Mouse (Mus musculus): ENCODE results near the gene Fstl1. TPM values are rescaled to one million over a fixed set of nuclear protein-coding genes. Genes with fewer than 3 reads are reported as not detected.

The Fstl1 gene
- polyA plus RNA-seq, 1 experiment from 2014 or later: 143 TPM

DNA sequence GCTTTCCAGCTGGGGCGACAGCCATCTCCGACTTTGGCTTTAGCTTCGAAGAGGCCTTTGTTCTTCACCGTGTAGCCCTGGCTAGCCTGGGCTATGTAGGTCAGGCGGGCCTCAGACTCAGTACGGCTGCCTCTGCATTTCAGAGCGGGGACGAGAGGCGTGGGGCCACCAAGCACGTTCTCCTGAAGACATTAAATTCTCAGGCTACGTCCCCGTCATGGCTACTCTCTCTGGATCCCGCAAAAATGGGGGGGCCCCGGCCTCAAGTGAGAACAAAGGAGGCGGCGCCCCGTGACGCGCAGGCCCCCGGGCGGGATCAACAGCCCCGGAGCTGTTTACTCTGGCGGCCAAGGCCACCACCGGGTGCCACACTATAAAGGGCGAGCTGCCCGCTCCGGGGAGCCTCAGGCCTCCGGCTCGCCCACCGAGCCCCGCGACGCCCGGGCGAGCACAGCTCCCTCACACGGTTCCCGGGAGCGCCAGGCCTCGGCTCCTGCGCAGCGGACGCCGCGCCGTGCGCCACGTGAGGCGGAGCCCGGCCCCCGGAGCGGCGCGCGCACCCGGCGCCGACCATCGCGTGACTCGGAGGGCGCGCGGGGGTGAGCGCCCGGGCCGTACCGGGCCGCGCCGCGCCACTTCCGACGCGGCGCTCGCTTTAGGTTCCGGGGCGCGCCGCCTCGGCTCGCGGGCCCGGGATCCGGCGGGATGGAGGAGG is 91.3 kb downstream of the Fstl1 start, which contains the start of gene Lrrc58:
Lrrc58 (plus strand) TSS at position 599 of the 715 bp plus-strand sequence.
- H3K4me1 ChIP-seq: peaks cover 29% of the 10 kb centered on the region
- H3K36me3 ChIP-seq (replicated peaks): peaks cover 28% of the 10 kb centered on the region
- H3K9me3 ChIP-seq: no peaks in the 10 kb centered on the region
- WGBS: under 1% methylated on average over 78 of the region's 86 CpGs
- H3K27me3 ChIP-seq (ENCODE audit: poor library complexity, severe bottlenecking): no peaks in the 10 kb centered on the region
- DNase-seq (ENCODE audit: extremely low spot score, low spot score): peak; percentile 79
- peak within 1 kb of the TSS; percentile 99 for H3K4me3 ChIP-seq
- peak within 1 kb of the TSS; percentile 99 for H3K27ac ChIP-seq

DNA sequence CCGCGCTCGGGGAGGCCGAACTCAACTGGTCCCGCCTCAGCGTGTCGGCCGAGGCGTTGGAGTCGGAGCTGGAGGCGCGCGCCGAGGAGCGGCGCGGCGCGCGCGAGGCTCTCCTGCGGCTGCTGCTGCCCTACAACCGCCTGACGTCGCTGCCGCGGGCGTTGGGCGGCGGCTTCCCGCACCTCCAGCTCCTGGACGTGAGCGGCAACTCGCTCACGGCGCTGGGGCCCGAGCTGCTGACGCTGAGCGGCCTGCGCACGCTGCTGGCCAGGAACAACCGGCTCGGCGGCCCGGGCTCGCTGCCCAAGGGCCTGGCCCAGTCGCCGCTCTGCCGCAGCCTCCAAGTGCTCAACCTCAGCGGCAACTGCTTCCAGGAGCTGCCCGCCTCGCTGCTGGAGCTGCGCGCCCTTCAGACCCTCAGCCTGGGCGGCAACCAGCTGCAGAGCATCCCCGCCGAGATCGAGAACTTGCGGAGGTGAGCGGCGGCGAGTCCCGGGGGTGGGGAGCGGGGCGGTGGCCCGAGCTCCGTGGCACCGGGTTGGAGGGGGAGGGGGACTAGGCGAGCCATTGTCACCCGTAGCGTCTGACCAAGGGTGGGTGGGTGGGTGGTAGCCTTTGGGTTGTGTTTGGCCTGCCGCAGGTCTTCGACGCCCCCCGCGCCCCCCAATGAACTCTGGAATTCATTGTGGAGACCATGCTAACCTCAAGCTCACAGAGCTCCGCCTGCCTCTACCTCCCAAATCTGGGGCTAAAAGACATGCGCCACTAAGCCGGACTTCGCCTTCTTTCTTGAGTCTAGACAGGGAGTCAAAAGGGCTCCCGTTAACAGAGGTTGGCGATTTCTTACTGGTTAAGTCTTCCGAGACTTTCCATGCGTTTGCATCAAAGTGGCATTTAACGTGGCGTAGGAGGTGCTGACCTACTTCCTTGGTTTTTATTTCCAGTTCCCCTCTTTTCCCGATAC is 92.1 kb downstream of the Fstl1 start:
- WGBS: under 1% methylated on average over 81 of the region's 87 CpGs
- no peaks in the 10 kb centered on the region for H3K9me3 ChIP-seq
- H3K27ac ChIP-seq: peak overlapping the region; percentile 99
- peaks cover 37% of the 10 kb centered on the region for H3K36me3 ChIP-seq (replicated peaks)
- H3K4me1 ChIP-seq: peaks cover 29% of the 10 kb centered on the region
- peak overlapping the region; percentile 99 for H3K4me3 ChIP-seq
- DNase-seq (ENCODE audit: extremely low spot score, low spot score): peak; percentile 76
- no peaks in the 10 kb centered on the region for H3K27me3 ChIP-seq (ENCODE audit: poor library complexity, severe bottlenecking)

DNA sequence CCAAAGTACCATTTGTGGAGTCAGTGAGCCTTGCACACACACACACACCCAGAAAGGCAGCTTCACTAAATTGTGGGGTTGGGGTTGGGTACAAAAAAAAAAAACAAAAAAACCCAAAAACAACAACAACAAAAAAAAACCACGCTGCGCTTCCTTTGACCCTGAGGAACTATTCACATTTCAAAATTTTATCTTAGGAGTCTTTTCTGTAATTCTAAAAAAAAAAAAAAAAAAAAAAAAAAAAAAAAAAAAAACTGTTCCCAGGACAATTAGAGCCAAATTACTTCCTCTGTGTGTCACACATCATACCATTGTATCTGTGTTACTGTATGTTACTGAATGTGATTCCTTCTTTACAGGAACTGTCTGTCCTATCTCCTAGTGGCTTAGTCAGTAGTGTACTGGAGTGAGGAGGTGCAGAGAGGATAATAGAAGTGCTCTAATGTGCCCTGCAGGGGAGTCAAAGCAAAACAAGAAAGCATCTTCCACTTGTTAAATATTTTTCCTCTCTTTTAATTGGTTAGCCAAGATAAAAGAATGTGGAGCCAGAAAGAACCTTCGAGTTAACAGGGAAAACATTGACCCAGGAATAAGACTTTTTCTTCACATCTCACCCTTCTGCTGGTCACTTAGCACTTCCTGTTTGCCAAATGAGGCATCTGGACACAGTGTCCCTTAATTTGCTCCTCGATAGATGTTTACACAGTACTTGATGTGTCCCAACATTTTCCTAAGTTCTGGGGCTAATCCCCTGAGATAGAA is 93.0 kb downstream of the Fstl1 start:
- no peaks in the 10 kb centered on the region for H3K27me3 ChIP-seq (ENCODE audit: poor library complexity, severe bottlenecking)
- H3K9me3 ChIP-seq: no peaks in the 10 kb centered on the region
- WGBS: 53% methylated on average over 4 of the region's 4 CpGs
- peak overlapping the region; percentile 99 for H3K4me3 ChIP-seq
- no peak for DNase-seq (ENCODE audit: extremely low spot score, low spot score)
- peaks cover 30% of the 10 kb centered on the region for H3K4me1 ChIP-seq
- peak overlapping the region; percentile 99 for H3K27ac ChIP-seq
- H3K36me3 ChIP-seq (replicated peaks): peaks cover 38% of the 10 kb centered on the region

GRCm38 (mm10) chr16:37871112-37871715 is 94.5 kb downstream of the Fstl1 start:
- H3K36me3 ChIP-seq (replicated peaks): peaks cover 44% of the 10 kb centered on the region
- H3K9me3 ChIP-seq: no peaks in the 10 kb centered on the region
- no peak for DNase-seq (ENCODE audit: extremely low spot score, low spot score)
- H3K27ac ChIP-seq: no peak overlapping the region
- H3K4me3 ChIP-seq: no peak overlapping the region
- H3K27me3 ChIP-seq (ENCODE audit: poor library complexity, severe bottlenecking): no peaks in the 10 kb centered on the region
- WGBS: 94% methylated on average over 4 of the region's 4 CpGs
- peaks cover 34% of the 10 kb centered on the region for H3K4me1 ChIP-seq

DNA sequence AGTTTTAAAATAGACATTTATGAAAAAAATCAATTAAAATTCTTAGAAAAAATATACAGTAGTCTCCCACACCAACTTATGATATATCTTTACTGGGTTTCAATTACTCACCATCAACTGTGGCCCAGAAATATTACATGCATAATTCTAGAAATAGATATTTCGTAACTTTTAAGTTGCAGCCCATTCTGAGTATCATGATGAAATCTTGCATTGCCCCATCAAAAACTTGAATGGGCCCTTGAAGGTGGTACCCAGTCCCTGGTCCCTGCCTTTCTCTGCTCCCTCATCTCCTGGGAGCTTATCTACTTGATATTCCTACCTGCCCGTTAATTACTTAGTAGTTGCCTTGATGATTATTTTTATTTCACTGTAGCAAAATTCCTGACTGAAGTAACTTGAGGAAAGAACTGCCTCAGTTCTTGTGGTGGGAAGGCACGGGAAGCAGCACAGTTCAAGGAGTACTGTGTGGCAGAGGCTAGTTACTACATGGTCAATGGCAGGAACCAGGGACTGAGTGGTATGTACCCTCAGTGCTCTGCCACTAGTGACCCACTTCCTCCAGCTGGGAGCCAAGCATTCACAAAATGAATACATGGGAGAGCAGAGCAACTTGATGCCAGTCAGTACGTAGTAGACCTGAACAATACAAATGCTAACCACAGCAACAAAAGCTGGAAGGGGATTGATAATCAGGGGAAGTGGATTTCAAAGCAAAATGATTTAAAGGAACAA is 98.0 kb downstream of the Fstl1 start:
- WGBS: 89% methylated on average over 4 of the region's 4 CpGs
- Histone ChIP-seq H3K27me3 (ENCODE audit: poor library complexity, severe bottlenecking) (no peaks in the 10 kb centered on the region), H3K27ac (no peak overlapping the region), H3K4me3 (no peak overlapping the region), H3K4me1 (peaks cover 23% of the 10 kb centered on the region), H3K9me3 (no peaks in the 10 kb centered on the region), H3K36me3 (replicated peaks) (peaks cover 78% of the 10 kb centered on the region)
- no peak for DNase-seq (ENCODE audit: extremely low spot score, low spot score)

DNA sequence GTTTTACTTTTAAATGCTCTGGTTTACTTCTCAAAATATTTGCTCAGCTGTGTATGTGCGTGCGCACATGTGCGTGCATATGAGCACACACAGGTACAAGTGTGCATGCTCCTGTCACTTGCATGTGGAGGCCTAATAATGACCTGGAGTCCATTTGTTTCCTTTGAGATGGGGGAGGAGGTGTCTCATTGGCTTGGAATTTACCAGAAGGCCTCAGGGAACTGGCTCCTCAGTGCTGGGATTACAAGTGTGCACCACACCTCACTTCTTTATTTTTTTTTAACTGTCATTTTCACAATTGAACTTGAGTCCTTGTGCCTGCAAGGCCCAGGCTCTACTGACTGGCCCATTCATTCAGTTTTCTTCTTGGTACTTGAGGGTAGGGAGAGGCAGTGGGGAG is 100.7 kb downstream of the Fstl1 start:
- Histone ChIP-seq H3K27me3 (ENCODE audit: poor library complexity, severe bottlenecking) (no peaks in the 10 kb centered on the region), H3K36me3 (replicated peaks) (peaks cover 81% of the 10 kb centered on the region), H3K4me3 (no peak overlapping the region), H3K9me3 (no peaks in the 10 kb centered on the region), H3K4me1 (peaks cover 6% of the 10 kb centered on the region; the same call in 1 of the 2 replicates), H3K27ac (no peak overlapping the region)
- WGBS: 97% methylated on average over 3 of the region's 3 CpGs
- DNase-seq (ENCODE audit: extremely low spot score, low spot score): no peak

DNA sequence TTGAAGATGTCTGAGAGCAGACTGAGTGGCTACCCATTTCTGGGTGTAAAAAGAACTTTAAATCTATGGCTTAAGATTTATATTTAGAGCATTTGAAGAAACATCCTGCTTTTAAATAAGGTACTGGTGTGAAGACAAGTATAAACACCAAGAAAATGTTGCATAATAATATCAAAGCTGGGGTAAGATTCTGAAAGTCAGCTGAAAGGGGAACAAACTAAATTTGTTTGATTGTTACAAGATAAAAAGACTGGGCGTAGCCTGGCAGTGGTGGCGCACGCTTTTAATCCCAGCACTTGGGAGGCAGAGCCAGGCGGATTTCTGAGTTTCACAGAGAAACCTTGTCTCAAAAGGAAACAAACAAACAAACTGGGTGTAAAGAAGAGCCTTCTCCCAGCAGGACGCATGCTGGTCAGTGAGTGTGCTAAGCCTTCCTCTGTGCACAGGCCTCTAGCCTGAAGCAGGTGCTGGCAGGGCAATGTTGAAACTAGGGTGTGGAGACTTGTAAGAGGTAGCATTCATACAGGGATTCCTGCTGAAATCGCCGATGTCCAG is 102.4 kb downstream of the Fstl1 start:
- no peak for DNase-seq (ENCODE audit: extremely low spot score, low spot score)
- Histone ChIP-seq H3K4me3 (no peak overlapping the region), H3K27ac (no peak overlapping the region), H3K4me1 (peaks cover 6% of the 10 kb centered on the region; the same call in 1 of the 2 replicates), H3K36me3 (replicated peaks) (peaks cover 84% of the 10 kb centered on the region), H3K9me3 (no peaks in the 10 kb centered on the region), H3K27me3 (ENCODE audit: poor library complexity, severe bottlenecking) (no peaks in the 10 kb centered on the region)
- WGBS: 86% methylated on average over 7 of the region's 7 CpGs

- 94% methylated on average over 4 of the region's 4 CpGs for WGBS
- H3K9me3 ChIP-seq: no peaks in the 10 kb centered on the region
- no peak overlapping the region for H3K4me3 ChIP-seq
- H3K27ac ChIP-seq: no peak overlapping the region
- H3K27me3 ChIP-seq (ENCODE audit: poor library complexity, severe bottlenecking): no peaks in the 10 kb centered on the region
- H3K4me1 ChIP-seq: 0 out of 2 replicates have a peak, but pooled peaks cover 2% of the 10 kb centered on the region
- peaks cover 85% of the 10 kb centered on the region for H3K36me3 ChIP-seq (replicated peaks)
- no peak for DNase-seq (ENCODE audit: extremely low spot score, low spot score)
These were observed 103.2 kb downstream of the Fstl1 start for GRCm38 (mm10) chr16:37879750-37880419.

DNA sequence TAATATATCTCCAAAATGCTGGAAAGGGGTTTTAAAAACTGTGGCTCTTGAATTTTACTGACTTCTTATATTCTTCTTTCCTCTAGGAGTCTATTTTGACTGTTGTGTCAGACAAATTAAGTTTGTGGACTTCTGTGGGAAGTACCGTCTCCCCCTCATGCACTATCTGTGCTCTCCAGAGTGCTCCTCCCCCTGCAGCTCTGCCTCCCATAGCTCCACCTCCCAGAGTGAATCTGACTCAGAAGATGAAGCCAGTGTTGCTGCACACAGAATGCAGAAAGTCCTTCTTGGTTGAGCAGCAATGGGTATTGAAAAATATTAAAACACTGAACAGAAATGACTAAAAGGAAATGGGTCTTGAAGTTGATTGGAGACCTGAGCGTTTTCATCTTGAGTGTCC is 104.5 kb downstream of the Fstl1 start:
- no peak for DNase-seq (ENCODE audit: extremely low spot score, low spot score)
- H3K9me3 ChIP-seq: no peaks in the 10 kb centered on the region
- 87% methylated on average over 2 of the region's 2 CpGs for WGBS
- no peaks in the 10 kb centered on the region for H3K27me3 ChIP-seq (ENCODE audit: poor library complexity, severe bottlenecking)
- H3K36me3 ChIP-seq (replicated peaks): peaks cover 87% of the 10 kb centered on the region
- no peak overlapping the region for H3K27ac ChIP-seq
- no peak overlapping the region for H3K4me3 ChIP-seq
- no peaks in the 10 kb centered on the region for H3K4me1 ChIP-seq
